ENCODE assay signal across 18 mouse cellular contexts in the genomic region with DNA sequence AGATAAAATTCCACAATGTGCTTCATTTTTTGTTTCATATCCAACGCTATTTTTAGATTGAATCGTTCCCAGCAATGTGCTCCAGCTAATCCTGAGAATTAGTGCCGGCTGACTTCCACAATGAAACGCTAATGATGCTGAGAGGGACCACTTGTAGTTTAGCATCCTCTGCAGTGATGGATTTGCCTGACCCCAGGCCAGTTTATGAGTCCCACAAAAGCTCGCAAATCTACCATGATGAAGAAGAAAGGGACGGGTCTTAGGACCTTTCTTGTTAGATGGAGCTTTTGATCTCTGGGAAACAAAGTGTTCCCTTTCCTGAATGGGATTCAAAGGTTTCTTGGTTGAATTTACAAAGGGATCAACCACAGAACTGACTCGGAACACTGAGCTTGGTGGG. TPM values are rescaled to one million over a fixed set of nuclear protein-coding genes. Genes with fewer than 3 reads are reported as not detected.
DNase-seq lines count a peak whose midpoint lies in the region; ATAC-seq lines count a peak whose summit lies in the region.
"Had no signal": no experiment of that assay in that cellular context is flagged by ENCODE, and none has a peak within 500 bp of the region (broad histone marks: within the 10 kb centered on the region; RNA-seq: fewer than 3 reads in every experiment).

No protein-coding gene starts in this region.

- peak; percentile 37 for DNase-seq in forebrain, embryonic 14.5 days (ENCODE audit: low spot score)
- peak; percentile 57 for DNase-seq in neural tube, embryonic 11.5 days (ENCODE audit: low spot score)
- DNase-seq in embryo, embryonic 9.5 days (ENCODE audit: extremely low spot score): peak; percentile 43
- DNase-seq in kidney, postnatal 4 days: no peak
- DNase-seq: adrenal gland, postnatal 36 days; cerebellum, adult 18-20 months; gastrocnemius, adult 2 months; kidney, adult 2 months; kidney, postnatal 10 days; layer of hippocampus, postnatal 36 days; lung, postnatal 4 days; right cerebral cortex, postnatal 14 days; spleen, adult 18-20 months had no signal

- ATAC-seq in forebrain, embryonic 14.5 days: no peak
- ATAC-seq in forebrain, embryonic 15.5 days (replicated peaks): no peak
- ATAC-seq in neural tube, embryonic 11.5 days (ENCODE audit: insufficient read depth, low FRiP score, low TSS enrichment): no peak; the same call in 1 of the 2 replicates
- no peak for ATAC-seq in neural tube, embryonic 15.5 days (ENCODE audit: low FRiP score)
- ATAC-seq in inflammation-experienced regulatory T-cells, adult 6 months: no peak

- no peak overlapping the region for H3K4me3 ChIP-seq in forebrain, embryonic 14.5 days (ENCODE audit: low read depth, low read length)
- no peak overlapping the region for H3K4me3 ChIP-seq in forebrain, embryonic 15.5 days
- H3K4me3 ChIP-seq in neural tube, embryonic 11.5 days (ENCODE audit: low read depth, low read length): no peak overlapping the region
- H3K4me3 ChIP-seq in neural tube, embryonic 15.5 days (replicated peaks): no peak overlapping the region
- H3K4me3 ChIP-seq: embryonic facial prominence, embryonic 12.5 days; gastrocnemius, adult 2 months; hindbrain, embryonic 12.5 days had no signal

- 1% methylated on average over 7 of the region's 7 CpGs for WGBS in forebrain, embryonic 14.5 days
- 5% methylated on average over 7 of the region's 7 CpGs for WGBS in forebrain, embryonic 15.5 days
- 15% methylated on average over 7 of the region's 7 CpGs for WGBS in neural tube, embryonic 11.5 days
- WGBS in neural tube, embryonic 15.5 days: 9% methylated on average over 7 of the region's 7 CpGs

- no peaks in the 10 kb centered on the region for H3K9me3 ChIP-seq in forebrain, embryonic 14.5 days (replicated peaks; ENCODE audit: control insufficient read depth, low read length)
- H3K9me3 ChIP-seq in forebrain, embryonic 15.5 days: no peaks in the 10 kb centered on the region
- H3K9me3 ChIP-seq in neural tube, embryonic 11.5 days (ENCODE audit: control insufficient read depth, low read length): no peaks in the 10 kb centered on the region
- H3K9me3 ChIP-seq in neural tube, embryonic 15.5 days (replicated peaks): no peaks in the 10 kb centered on the region
- H3K9me3 ChIP-seq: embryonic facial prominence, embryonic 12.5 days; hindbrain, embryonic 12.5 days had no signal

- no peak overlapping the region for H3K4me2 ChIP-seq in forebrain, embryonic 14.5 days (ENCODE audit: low read length)
- H3K4me2 ChIP-seq in forebrain, embryonic 15.5 days (replicated peaks): no peak overlapping the region
- H3K4me2 ChIP-seq in neural tube, embryonic 11.5 days (ENCODE audit: low read depth): no peak overlapping the region
- no peak overlapping the region for H3K4me2 ChIP-seq in neural tube, embryonic 15.5 days
- H3K4me2 ChIP-seq: embryonic facial prominence, embryonic 12.5 days; hindbrain, embryonic 12.5 days had no signal

- H3K27ac ChIP-seq in forebrain, embryonic 14.5 days (ENCODE audit: low read depth, low read length): no peak overlapping the region
- H3K27ac ChIP-seq in forebrain, embryonic 15.5 days (replicated peaks): no peak overlapping the region
- no peak overlapping the region for H3K27ac ChIP-seq in neural tube, embryonic 11.5 days (ENCODE audit: low read depth, low read length)
- H3K27ac ChIP-seq in neural tube, embryonic 15.5 days (replicated peaks): no peak overlapping the region
- H3K27ac ChIP-seq: embryonic facial prominence, embryonic 12.5 days; gastrocnemius, adult 2 months; hindbrain, embryonic 12.5 days had no signal

- H3K36me3 ChIP-seq in forebrain, embryonic 14.5 days (ENCODE audit: control insufficient read depth, insufficient read depth, low read length): no peaks in the 10 kb centered on the region
- no peaks in the 10 kb centered on the region for H3K36me3 ChIP-seq in forebrain, embryonic 15.5 days
- H3K36me3 ChIP-seq in neural tube, embryonic 11.5 days (ENCODE audit: control insufficient read depth, insufficient read depth, low read length): no peaks in the 10 kb centered on the region; the same call in 1 of the 2 replicates
- H3K36me3 ChIP-seq in neural tube, embryonic 15.5 days: no peaks in the 10 kb centered on the region
- H3K36me3 ChIP-seq: embryonic facial prominence, embryonic 12.5 days; hindbrain, embryonic 12.5 days had no signal

- no peaks in the 10 kb centered on the region for H3K27me3 ChIP-seq in forebrain, embryonic 14.5 days (replicated peaks; ENCODE audit: control insufficient read depth, insufficient read depth, low read length)
- H3K27me3 ChIP-seq in forebrain, embryonic 15.5 days: no peaks in the 10 kb centered on the region
- H3K27me3 ChIP-seq in neural tube, embryonic 11.5 days (ENCODE audit: control insufficient read depth, insufficient read depth, low read length): no peaks in the 10 kb centered on the region
- no peaks in the 10 kb centered on the region for H3K27me3 ChIP-seq in neural tube, embryonic 15.5 days (replicated peaks)
- H3K27me3 ChIP-seq: embryonic facial prominence, embryonic 12.5 days; hindbrain, embryonic 12.5 days had no signal

- no peak overlapping the region for H3K9ac ChIP-seq in forebrain, embryonic 14.5 days (ENCODE audit: low read length)
- H3K9ac ChIP-seq in forebrain, embryonic 15.5 days (replicated peaks): no peak overlapping the region
- no peak overlapping the region for H3K9ac ChIP-seq in neural tube, embryonic 11.5 days (ENCODE audit: low read length)
- H3K9ac ChIP-seq in neural tube, embryonic 15.5 days (replicated peaks): no peak overlapping the region
- H3K9ac ChIP-seq: embryonic facial prominence, embryonic 12.5 days; hindbrain, embryonic 12.5 days had no signal

- H3K4me1 ChIP-seq in forebrain, embryonic 14.5 days (ENCODE audit: control insufficient read depth, insufficient read depth, low read length): no peaks in the 10 kb centered on the region
- H3K4me1 ChIP-seq in forebrain, embryonic 15.5 days: no peaks in the 10 kb centered on the region
- H3K4me1 ChIP-seq in neural tube, embryonic 11.5 days (ENCODE audit: control insufficient read depth, insufficient read depth, low read length): no peaks in the 10 kb centered on the region
- no peaks in the 10 kb centered on the region for H3K4me1 ChIP-seq in neural tube, embryonic 15.5 days
- H3K4me1 ChIP-seq: embryonic facial prominence, embryonic 12.5 days; hindbrain, embryonic 12.5 days had no signal

RNA-seq across cellular contexts. Expression of a gene that starts 21.1 kb away (rescaled TPM):
- 36.6 and 45.8 TPM in 2 replicates for polyA plus RNA-seq in forebrain, embryonic 14.5 days (2014; fragmentation: Nextera tagmentation; extraction: Ambion mirVana)
- 50.1 and 52.6 TPM in 2 replicates for polyA plus RNA-seq in forebrain, embryonic 15.5 days (2015; fragmentation: Nextera tagmentation; extraction: Ambion mirVana)
- 56.2 and 64.9 TPM in 2 replicates for polyA plus RNA-seq in neural tube, embryonic 11.5 days (2014; fragmentation: Nextera tagmentation; extraction: Ambion mirVana)
- polyA plus RNA-seq in neural tube, embryonic 15.5 days (2015; fragmentation: Nextera tagmentation; extraction: Ambion mirVana): 22.7 and 22.9 TPM in 2 replicates
- 100 to 1,000 TPM in 1 of 3 experiments, 10 to 100 TPM in 2; 87.6 to 120 (median 95.0) TPM for polyA plus RNA-seq in inflammation-experienced regulatory T-cells, adult 6 months (2017; shearing (Covaris generic))

Comparison
In these comparisons a context has a peak if more than half of its experiments do, and no peak if none do; other contexts are left out.
1. DNase-seq: peak in forebrain, embryonic 14.5 days (single experiment), neural tube, embryonic 11.5 days (single experiment) and embryo, embryonic 9.5 days (single experiment); none in kidney, postnatal 4 days (0 of 2).